Mouse (Mus musculus) frontal cortex, postnatal 25 days (tissue): ENCODE results near the gene Rtcb.

Experiments used
- DNase-seq, 2 experiments: peaks; one replicate each; pipeline ENCODE4 v3.0.0; 2022; ENCODE audit warnings: low spot score in 2 of 2

Rtcb gene

DNA sequence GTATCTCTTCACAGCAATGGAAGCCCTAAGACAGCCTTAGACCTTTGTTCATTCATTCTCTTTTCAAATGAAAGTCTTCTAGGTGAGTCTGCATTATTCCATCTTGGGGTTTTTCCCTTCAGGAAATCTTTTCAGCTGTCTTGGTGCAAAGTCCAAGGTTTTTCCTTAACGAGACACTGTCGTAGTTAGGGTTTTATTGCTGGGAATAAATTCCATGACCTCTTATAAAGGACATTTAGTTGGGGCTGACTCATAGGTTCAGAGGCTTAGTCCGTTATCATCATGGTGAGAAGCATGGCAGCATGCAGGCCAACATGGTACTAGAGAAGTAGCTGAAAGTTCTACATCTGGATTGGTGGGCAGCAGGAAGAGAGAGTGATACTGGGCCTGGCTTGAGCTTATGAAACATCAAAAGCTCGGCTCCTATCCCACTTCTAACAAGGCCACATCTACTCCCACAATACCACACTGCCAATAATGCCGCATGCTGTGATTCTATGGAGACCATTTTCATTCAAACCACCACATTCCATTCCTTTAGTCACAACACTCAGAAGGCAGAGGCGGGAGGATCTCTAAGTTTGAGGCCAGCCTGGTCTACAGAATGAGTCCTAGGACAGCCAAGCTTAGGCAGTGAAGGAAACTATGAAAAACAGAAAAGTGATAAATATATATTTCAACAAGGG is 21.2 kb downstream of the Rtcb start:
- no peak for DNase-seq

DNA sequence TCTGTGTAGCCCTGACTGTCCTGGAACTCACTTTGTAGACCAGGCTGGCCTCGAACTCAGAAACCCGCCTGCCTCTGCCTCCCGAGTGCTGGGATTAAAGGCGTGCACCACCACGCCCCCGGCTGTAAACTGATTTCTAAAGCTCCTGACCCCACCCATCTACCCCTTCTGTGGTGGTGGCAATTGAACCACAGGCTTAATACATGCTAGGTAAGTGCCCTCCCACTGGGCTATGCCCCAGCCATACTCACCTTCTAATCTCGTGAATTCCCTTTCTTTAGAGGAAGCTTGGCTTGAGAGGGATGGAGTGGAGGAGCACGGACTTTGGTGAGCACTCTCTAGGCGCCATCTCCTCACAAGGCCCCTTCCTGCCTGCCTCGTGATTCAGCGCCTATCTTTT is 27.7 kb downstream of the Rtcb start:
- no peak for DNase-seq

DNA sequence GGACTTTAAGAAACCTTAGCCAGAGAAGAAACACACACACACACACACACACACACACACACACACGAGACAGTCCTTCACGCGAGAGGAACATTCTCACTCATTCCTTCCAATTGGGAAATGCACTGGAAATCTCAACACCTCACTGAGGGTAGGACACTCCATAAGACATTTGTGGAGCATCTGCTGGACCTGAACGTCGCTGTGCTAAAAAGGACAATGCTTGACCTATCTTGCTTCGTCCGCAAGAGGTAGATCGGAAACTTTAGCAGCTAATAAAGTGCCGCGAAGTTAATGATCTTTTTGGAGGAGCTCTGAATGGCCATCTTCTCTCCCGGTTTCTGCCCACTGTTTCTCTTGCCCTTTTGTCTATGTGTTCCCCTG is 28.4 kb downstream of the Rtcb start:
- no peak for DNase-seq

DNA sequence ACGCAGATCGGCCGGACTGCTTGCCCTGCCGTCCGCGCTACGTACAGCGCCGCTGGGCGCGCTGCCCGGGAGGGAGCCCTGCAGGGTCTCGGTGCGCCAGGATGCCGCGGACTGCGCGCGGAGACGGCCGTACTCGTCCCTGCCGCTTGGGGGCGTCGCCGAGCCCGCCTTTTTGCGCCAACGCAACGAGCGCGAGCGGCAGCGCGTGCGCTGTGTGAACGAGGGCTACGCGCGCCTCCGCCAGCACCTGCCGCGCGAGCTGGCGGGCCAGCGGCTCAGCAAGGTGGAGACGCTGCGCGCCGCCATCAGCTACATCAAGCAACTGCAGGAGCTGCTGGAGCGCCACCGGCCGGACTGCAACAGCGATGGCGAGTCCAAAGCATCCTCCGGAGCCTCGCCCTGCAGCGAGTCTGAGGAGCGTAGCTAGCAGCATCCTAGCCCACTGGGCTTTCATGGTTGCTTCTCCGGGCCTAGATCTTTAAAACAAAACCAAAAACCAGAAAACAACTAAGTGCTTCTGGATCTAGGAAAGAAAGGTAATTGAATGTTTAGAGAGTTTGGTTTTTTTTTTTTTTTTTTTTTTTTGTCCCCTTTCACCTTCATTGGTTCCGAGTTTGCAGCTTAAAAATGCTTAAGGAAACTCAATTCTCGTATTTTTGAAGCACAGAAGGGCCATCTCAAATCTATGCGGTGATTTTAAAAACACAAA is 29.0 kb downstream of the Rtcb start:
- DNase-seq: peak; percentile 54 to 60

DNA sequence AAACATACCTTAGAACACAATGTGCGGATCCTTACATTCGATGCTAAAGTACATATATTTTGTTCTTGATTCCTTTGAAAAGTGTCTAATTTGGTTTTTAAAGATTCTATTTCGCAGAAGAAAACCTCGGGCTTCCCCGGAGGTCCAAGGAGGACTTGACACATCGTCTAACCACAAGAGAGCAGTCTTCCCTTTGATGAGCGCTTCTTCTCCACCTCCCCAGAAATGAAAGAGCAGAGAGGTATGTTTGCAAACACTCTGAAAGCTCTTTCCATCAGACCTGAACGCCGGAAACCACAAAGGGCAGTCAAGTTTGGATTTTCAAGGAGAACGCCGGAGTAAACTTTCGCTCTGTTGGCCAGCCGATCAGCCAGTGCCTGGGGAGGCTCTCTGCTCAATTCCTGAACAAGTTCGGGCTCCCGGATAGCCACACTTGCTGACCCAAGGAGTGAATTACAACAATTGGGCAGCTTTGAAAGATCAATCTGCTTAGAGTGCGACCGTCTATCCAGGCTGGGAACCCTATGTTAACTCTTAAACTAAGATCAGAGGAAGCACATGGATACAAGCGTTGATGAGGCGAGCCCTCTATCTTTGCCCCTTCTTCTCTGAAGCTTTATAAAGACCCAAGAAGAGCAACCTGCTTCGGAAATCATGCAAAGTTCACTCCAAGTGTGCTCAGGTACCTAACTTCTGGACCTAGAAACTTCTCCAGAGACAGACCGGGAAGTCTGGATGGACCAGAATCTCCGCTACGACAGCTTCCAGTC is 29.8 kb downstream of the Rtcb start, which contains the start of gene Ascl4:
Ascl4 (plus strand) TSS at position 6 of the 770 bp plus-strand sequence.
- DNase-seq: no peak

DNA sequence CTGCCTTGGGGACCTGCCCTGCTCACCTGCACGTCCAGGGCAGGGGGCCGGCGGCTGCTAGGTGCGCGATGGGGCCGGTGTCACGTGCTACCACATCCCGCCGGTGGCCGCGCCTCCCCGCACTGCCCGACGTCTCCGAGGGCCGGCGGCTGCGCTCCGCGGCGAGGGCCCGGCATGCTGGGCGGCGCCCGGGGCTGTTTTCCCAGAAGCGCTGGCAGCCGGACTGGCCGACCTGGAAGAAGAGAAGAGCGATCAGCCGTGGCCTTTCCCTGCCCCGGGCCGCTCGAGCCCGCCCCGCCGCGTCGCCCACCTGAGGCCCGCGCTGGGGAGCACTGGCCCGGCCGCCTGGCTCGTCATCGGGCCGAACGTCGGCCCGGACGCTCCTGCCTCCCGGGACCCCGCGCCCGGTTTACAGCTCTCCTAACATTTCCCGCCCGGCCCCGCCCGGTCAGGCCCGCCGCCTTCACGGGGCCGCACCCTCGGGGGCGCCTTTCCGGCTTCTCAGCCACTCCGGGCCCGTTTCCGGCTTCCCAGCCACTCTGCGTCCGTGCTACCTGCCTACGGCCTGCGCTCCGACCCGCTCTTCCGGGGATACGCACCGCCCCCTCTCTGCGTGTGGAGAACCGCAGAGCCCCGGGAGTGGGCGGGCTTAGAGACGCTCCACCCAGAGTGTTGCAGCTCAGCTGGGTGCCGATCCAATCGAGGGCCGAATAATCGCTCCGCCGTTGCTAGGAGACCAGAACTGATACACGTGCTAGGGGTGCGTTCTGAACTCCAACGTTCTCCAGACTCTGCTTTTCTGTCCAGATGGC is 40.9 kb downstream of the Rtcb start, which contains the start of gene Prdm4:
Prdm4 (minus strand) TSS at position 645 of the 812 bp plus-strand sequence.
- peak; percentile 87 to 94 for DNase-seq
